Mouse (Mus musculus) spleen, postnatal 36 days (tissue): ENCODE measurements at regions not wholly inside any gene's neighbourhood (a gene's known extent, or its start where the extent isn't known, plus 50 kb on each side); places are given as distances from the start of the nearest gene placed in this dataset.

Experiments used
- DNase-seq, 2 experiments: peaks; one replicate each; pipeline ENCODE4 v3.0.0; 2022; ENCODE audit warnings: low spot score in 2 of 2, mixed read lengths in 1 of 2

DNA sequence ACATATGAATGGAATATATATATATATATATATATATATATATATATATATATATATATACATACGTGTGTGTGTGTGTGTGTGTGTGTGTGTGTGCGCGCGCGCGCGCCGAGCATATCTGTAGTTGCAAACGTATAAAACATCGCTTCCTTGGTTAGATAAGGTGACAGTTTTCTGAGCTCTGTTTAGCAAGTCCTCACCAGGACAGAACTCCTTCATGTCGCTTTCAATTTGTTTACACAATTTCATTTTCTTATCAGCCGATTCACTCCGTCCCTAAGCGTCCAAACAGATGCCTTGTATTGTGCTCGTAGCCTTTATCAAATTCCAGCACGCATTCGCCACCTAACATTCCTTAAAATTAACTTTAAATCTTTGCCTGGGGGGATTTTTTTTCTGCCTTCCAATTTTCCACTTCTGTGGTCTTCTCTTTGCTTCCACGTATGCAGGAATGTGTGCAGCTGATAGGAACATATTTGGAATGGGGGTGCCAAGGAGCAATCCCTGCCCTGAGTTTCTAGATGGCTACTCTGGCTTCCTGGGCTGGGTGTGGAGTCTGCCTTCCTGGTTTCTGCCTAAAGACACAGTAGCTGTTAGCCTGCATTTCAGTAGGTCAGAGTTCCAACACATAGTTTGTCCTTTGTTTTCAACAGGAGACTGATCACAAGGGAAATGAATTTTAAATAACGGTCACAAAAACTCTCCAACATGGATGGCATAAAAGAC lies 575.7 kb downstream of the Robo2 start:
- DNase-seq: no peak

DNA sequence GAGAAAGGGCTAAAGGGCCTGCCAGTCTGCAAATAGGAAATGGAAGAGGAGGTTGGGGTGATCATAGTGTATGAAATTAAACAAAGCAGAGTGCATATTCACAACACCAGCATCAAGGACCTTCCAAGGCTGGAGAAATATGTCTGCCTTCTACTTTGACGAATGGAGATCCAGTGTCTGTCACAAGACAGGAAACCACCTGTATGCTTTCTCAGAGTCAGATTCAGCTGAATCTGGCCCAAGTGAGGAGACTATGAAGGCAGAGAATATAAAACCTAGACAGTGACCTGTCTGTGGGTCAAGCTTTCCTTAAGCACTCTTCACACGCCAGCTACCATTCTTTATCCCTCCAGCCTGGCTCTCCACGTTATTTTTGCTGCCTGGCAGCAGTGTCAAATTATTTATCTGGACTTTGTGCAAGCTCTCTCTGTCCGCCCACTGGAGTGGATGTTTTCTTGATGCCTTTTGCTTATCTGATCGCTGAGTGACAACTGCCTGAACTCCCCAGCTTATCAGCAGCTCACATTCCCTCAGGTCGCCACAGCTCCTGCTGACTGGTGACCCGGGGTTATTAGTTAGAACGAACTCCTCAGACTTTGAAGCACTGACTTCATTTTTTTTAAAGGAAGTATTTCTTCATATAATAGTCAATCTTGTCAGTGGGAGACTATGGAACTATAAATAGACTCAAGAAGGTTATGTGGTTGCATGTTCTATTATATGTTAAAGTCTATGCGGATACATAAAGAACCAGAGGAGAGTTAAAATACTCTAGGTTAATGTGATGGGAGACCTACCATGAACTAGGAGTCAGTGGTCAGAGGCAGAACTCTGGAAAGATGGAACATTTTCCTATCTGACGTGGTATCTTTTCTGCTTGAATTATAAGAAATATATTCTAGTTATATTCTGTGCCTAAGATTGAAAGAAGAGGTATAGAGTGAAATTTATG lies 590.0 kb downstream of the Robo2 start:
- DNase-seq: peak in 1 of 2 experiments; percentile 9

GRCm38 (mm10) chr16:73804572-73804971 lies 607.1 kb downstream of the Robo2 start:
- DNase-seq: no peak

DNA sequence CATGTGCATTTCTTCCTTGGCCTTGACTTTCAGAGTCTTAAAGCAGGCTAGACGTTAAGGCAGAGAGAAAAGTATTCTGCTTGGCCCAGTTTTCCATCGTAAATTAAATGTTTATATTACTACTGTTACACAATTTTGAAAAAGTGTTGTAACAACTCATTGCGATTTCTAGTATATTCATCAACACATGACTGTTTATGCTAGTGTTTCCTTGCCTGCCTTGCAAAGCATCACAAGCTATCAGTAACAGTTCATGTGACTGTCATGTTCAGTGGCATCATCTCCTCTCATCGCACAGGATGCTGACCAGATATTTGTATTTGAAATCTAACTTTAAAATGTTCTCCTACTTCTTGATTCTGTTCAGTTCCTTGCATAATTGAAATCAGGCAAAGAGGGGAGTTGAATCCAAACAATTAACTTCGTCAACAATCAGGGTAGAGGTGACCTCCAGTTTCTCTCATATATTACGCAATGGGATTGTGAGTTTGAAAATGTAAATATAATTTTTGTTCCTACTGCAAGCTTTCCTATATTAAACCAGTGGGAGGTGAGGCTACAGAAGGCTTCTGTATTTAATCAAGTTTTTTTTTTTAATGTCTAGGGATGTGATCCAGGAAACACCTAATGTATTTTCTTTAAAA lies 615.0 kb downstream of the Robo2 start:
- DNase-seq: no peak

DNA sequence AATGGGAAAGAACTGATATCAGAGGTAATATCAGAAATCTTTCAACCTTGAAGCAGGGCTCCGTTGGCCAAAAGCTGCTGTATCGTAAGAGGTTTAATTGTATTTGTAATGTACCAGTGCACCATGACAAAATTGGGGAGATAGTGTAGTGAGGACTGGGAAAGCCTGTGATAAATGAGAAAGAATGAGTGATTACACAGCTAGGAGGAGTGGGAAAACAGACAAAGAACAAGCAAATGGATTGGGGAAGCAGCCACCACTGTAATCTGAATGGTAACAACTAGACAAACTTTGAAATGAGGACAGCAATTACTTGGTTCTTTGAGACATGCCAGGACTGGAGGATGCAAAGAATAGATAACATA lies 626.6 kb downstream of the Robo2 start:
- DNase-seq: no peak

DNA sequence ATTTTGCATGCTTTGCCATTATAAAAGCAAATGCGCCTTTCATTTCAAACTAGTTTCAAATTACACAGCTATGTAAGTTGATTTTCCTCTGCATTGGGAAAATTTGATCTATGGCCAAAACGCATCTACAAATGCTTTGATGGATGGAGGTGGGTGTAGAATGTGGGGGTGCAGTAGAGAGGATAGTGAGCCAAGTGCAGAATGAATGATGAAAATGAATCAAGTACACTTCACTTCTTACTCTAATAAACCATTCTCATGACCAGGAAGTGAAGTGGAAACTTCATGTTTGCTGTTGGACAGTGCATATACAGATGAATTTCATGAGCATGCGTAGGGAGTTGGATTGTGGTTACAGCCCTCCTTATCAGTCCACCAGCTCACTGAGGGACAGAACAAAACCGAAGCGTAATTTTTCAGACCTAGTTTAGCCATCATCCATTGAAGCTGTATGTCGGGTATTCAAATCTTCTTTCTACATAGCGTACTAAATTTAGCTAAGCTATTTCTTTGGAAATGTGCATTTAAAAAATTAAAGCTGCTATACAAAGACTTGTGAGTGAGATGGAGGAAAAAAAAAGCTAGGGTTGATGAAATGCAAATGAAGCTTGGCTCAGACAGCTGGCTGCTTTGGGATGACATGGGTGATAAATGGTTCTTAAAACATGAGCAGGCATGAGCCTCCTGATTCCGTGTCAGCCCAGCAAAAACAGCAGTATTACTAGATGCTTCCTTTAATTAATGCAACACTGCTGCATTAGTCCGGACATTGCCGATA lies 627.1 kb downstream of the Robo2 start:
- DNase-seq: no peak

GRCm38 (mm10) chr16:73772454-73772853 lies 639.2 kb downstream of the Robo2 start:
- no peak for DNase-seq

GRCm38 (mm10) chr16:73770440-73770856 lies 641.2 kb downstream of the Robo2 start:
- DNase-seq: no peak

- no peak for DNase-seq
Observed at GRCm38 (mm10) chr16:73769729-73770128, 641.9 kb downstream of the Robo2 start.

- no peak for DNase-seq
Observed at GRCm38 (mm10) chr16:73768706-73769105, 642.9 kb downstream of the Robo2 start.

DNA sequence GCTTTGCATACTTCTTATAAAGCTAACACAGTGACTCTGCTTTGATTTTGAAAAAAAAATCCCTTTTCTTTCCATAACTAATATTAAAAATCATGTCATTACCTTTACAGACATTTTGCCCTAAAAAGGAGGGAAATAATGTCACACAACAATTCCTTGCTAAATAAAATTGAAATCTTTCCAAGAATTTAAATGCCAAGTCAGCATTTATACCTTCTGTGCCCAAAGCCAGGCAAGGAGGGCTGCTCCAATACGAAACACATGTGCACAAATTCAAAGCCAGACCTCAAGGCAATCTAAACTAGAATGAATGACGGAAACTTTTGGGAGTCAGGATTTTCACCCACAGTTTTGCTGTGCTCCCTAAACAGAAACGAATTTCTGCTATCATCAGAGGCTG lies 646.4 kb downstream of the Robo2 start:
- no peak for DNase-seq

- DNase-seq: no peak
Observed at GRCm38 (mm10) chr16:73760921-73761320, 650.7 kb downstream of the Robo2 start.

GRCm38 (mm10) chr16:73758872-73759271 lies 652.8 kb downstream of the Robo2 start:
- DNase-seq: no peak

GRCm38 (mm10) chr16:73754302-73754701 lies 657.3 kb downstream of the Robo2 start:
- DNase-seq: no peak

GRCm38 (mm10) chr16:73728297-73728696 lies 683.3 kb downstream of the Robo2 start:
- no peak for DNase-seq

GRCm38 (mm10) chr16:73719691-73720090 lies 691.9 kb downstream of the Robo2 start:
- DNase-seq: no peak

GRCm38 (mm10) chr16:73716301-73716700 lies 695.3 kb downstream of the Robo2 start:
- DNase-seq: no peak

- DNase-seq: no peak
Observed at GRCm38 (mm10) chr16:73707051-73707450, 704.6 kb downstream of the Robo2 start.

DNA sequence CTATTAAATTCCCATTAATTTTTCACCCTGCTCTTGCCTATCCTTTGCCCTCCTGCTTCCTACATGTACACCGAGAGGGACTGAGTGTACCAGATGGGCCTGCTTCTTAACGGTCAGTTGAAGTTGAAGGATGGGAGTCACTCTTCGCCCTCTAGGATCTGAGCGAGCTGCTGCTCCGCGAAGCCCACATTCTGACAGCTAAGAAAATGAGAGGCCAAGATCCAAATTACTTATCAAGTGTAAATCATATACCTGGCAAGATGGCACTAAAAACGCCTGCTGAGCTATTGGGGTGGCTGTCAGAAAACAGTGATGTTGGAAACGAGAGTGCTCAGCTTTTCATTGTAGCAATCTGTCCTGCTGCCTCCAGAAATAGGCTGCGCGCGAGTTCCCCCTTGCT lies 722.4 kb downstream of the Robo2 start:
- DNase-seq: no peak

DNA sequence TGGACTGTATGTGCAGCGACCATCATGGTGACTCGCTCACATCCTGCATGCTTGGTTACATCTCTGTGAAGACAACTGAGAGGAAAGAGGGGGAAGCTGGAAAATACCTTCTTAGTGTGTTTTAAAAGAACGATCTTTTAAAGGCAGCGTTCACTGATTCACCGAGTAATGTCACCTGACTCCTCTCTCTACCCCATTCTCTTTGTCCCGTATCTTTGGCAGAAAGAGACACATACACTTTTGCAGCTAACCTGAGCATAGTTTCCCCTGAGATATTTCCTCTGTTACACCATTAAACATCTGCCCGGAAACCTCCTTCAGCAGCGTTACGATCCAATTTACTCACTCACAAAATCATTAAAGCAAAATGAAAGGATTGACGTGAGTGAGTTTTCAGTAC lies 731.8 kb downstream of the Robo2 start:
- DNase-seq: no peak

- no peak for DNase-seq
Observed at GRCm38 (mm10) chr16:73670516-73670915, 741.1 kb downstream of the Robo2 start.
